Mouse (Mus musculus) adrenal gland, adult 2 months (tissue): ENCODE results near the gene 4930469K13Rik. TPM values are rescaled to one million over a fixed set of nuclear protein-coding genes. Genes with fewer than 3 reads are reported as not detected.

ENCODE experiments used
- DNase-seq: peaks from one replicate; pipeline ENCODE4 v3.0.0; 2021
- polyA plus RNA-seq: library from polyadenylated mRNA; depleted of rRNA; stranded (reverse); fragments of >200 nt; gene quantifications from 2 replicates; pipeline ENCODE4 v1.2.3, GENCODE M21; 2012
- total RNA-seq, 2 experiments: library from RNA; stranded (reverse); gene quantifications; 2 replicates each; pipeline ENCODE4 v1.2.3; 2021

The 4930469K13Rik gene
- total and polyA plus RNA-seq, 3 experiments, result not detected

DNA sequence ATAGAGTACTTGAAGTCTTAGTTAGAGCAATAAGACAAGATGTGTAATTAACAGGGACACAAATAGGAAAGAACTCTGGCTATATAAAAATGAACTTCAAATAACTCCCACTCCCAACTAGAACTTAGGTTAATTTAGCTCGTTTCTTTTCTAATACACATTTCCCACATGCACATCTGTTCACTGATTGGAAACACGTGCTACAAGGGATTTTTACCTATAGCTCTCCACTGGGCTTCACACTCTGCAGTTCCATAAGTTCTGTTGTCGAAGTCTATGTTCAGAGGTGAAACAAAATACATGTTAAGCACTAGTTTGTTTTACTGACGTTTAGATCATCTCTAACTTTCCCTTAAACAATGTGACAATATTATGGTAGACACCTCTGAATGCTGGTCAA is 118.2 kb downstream of the 4930469K13Rik start:
- DNase-seq, result no peak

DNA sequence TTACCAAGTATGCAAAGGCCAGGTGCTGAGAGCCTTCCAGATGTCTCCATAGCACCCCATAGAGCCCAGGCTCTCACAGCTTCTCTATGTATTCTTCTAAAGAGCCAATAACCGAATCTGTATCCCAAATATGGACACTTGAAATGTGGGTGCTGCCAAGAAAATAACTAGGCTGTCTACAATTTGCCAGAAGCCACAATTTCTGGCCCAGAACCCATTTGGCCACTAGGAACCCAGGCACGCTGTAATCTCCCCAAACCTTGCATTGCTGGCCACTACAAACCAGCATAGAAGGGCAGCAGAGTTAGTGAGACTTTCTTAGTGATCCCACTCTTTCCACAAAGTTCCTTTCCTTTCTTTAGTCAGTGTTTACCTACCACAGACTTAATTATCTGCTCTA is 123.2 kb downstream of the 4930469K13Rik start:
- DNase-seq, result no peak

DNA sequence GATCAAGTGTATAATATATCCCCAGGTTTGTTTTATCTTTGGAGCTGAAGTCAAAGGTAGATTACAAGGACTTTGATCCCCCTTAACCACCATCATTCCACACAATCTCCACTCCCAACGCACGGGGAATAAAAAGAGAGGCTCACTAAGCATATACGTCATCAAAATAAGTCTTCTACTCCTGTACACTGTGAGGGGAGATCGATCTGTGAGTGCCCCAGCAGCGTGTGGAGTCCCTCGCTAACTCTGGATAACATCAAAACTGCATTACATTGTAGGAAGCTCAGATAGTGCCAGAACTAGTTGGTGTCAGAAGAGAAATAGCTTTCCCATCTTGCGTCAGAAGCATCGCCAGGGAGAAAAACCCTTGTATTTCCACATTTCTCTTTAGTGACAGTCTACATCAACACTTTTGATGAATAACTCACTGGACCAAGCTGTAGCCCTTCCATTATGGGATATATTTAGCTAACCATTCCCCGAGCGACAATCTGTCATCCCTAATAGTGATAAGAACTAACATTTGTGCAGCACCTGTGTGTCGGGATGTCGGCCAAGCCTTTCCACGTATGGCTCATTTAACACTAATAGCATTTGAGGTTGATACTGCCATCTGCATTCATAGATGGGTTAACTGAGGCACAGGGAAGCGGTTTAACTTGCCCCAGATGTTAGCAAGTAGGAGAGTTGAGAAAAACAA is 123.9 kb downstream of the 4930469K13Rik start:
- DNase-seq, result no peak

DNA sequence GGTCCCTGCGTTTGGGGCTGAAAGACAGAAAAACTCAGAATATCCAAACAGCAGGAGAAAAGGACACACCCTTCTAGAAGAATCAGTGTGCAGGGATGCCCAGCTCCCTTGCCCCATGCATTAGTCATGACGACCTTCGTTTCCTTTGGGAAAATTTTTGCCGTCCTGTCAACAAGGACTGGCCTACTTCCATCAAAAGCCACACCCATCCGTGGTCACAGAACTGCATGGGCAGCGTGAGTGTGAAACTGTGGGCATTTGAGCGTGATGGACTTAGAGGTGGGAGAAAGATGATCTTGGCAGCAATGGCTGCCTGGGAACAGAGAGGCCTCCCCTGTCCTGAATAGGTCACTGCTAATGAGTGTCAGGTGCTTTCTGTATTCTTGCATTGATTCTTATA is 126.2 kb downstream of the 4930469K13Rik start:
- DNase-seq, result peak; percentile 18

DNA sequence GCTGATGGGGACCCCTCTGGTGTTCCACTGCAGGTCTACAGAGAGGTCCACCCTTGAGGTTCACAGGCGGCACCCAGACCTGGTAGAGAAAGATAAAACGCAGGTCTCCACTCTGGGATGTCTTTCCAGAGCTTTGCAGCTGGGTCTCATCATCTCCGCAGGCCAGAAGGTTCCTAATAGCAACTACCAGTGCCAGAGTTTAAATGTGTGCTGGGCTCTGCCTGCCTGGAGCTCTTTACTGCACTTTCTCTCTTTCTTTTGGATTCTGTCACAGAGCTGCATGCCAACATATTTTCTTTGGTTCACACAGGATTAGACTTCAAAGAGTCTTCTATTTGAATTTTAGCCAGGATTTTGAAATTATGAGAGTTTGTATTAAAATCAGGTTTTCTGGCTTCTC is 129.2 kb downstream of the 4930469K13Rik start:
- DNase-seq, result no peak

DNA sequence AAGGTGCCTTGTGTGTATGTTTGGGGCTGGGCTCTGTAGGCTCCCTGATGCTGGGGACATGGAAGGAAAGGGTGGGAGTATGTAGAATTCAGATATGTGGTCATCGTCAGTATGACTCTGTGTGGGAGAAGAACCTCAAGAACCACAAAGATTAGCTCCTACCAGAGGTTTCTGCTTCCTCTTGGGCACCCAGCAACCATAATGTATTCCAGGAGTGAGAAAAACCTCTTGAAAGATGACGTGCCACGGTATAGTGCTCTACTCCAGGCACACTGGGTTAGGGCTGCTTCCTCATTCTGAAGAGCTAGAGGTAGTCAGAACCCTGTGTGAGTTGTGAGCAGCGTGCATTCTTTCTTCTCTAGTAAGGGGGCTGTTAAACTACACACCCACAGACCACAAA is 130.6 kb downstream of the 4930469K13Rik start:
- no peak for DNase-seq

DNA sequence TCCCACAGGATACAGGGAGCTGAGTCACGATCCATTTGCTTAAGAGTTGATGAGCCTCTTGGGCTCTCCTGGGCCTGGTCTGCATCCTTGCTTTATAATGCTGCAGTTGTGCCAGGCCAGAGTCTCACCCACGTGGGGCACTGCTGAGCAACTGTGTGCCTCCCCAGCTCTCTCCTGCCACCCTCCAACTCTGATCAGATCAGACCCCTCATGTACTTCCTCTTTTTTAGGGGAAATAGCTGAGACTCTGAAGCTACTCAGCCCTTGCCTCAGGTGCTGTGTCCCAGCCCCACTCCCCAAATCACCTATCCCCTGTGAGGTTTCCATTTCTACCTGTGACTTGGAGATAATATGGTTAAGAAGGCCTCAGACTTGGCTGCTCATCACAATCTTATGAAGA is 133.0 kb downstream of the 4930469K13Rik start:
- DNase-seq, result no peak

DNA sequence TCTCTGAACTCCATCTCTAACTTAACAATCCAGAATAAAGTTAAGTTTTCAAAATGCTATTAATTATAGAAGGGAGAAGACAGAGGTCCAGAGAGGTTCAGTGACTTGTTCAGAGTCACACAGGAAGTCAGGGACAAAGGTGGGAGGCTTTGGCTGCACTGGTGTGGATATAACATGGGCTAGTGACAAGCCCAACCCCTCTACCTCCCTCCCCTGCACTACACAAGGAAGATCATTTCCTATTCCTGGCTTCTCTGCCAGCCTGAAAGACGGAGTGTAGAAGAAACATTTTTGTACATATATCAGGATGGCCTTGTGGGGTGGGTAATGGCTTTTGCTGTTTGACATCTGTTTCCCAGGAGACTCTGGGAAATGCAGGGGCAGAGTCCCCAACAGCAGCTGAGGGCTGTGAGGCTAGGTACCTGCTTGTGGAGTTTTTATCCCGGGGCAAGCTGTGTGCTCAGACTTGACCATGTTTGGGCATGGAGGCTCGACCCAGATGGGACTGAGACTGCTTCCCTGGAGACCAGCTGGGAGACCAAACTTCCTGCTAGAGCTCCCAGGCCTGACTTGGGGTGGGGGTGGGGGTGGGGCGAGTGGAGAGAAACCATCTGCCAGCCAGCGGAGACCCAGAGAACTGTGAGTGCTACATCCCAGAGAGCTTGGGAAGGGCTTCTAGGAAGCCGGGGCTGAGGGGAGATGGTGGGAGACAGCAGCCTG is 135.5 kb downstream of the 4930469K13Rik start, which contains the start of gene Kcnmb1:
TSS of gene Kcnmb1 (plus strand) at position 326 of the 720 bp plus-strand sequence.
- no peak for DNase-seq

DNA sequence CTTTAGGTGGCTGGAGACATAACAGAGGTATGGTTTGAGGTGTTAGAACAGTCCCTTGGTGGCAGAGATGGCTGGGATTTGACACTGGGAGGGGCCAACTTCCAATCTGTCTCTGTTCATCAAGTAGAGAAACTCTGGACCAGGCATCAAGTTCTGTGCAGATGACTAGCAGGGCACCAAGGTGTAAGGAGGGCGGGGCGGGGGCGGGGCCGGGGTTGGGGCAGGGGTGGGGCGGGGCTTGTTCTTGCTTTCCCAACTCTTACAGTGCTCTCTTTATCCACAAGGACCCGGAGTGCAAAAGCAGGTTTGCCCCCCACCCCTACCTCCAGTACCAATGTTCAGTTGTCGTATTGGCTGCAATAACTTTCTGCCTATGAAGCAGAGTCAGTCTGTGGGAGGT is 136.2 kb downstream of the 4930469K13Rik start:
- no peak for DNase-seq

DNA sequence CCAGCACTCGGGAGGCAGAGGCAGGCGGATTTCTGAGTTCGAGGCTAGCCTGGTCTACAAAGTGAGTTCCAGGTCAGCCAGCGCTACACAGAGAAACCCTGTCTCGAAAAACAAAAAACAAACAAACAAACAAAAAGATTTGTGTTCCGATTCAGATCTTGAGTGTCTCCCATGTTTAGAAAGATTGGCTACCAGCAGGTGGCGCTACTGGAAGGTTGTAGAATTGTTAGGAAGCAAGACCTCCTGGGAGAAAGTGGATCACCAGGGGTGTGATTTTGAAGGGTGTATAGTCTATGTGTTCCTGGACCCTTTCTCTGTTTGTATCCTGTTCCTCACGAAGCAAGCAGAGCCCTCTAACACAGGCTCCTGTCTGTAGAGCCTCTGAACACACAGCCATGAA is 139.6 kb downstream of the 4930469K13Rik start:
- DNase-seq, result no peak

DNA sequence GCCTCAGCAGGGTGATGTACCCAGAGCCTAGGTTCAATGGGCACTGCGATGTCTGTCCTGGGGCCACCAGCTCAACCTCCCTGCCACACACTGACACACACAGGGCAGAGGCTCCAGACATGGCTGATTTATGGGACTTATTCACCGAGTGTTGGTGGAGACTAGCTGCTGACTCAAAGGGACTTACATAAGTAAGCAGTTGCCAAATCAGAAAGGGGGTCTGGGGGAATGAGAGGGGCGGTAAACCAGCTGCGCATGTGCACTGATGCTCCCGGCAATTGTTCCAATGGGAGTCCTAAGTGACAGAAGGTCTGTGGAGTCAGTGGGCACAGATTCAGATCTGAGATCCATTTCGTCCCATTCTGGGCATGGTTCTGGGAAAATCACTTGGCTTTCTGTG is 140.8 kb downstream of the 4930469K13Rik start:
- peak; percentile 23 for DNase-seq

DNA sequence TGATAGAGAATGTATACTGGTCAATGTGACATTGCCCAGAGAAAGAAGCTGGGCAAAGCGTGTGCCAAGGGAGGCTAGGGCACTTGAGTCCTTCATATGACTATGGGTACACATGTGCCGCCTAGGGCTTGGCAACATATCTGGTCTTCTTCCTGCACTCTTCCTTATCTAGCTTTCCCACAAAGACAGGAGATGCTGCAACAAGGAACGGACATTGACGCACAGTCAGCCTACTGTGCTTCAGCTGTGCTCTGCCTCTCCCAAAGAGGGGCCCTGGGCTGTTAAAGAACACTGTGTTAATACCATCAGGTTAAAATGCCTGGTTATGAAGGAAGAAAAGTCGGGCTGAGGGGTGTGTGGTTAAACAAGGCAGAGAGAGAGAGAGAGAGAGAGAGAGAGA is 141.7 kb downstream of the 4930469K13Rik start:
- no peak for DNase-seq

DNA sequence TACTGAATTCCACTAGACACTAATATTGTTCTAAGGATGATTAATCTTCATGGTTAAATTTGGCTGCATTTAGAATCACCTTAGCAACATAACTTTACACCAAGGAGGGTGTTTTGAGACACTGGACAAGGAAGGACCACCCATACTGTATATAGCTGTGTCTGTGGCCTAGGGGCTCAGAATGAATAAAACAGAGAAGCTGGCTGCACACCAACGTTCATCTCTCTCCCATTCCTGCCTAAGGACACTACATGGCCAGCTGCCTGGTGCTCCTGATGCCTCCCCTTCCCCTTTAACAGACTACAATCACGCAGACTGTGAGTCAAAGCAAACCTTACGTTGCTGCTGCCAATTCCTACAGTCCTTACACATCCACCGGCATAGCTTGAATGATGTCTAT is 142.4 kb downstream of the 4930469K13Rik start:
- DNase-seq, result no peak

DNA sequence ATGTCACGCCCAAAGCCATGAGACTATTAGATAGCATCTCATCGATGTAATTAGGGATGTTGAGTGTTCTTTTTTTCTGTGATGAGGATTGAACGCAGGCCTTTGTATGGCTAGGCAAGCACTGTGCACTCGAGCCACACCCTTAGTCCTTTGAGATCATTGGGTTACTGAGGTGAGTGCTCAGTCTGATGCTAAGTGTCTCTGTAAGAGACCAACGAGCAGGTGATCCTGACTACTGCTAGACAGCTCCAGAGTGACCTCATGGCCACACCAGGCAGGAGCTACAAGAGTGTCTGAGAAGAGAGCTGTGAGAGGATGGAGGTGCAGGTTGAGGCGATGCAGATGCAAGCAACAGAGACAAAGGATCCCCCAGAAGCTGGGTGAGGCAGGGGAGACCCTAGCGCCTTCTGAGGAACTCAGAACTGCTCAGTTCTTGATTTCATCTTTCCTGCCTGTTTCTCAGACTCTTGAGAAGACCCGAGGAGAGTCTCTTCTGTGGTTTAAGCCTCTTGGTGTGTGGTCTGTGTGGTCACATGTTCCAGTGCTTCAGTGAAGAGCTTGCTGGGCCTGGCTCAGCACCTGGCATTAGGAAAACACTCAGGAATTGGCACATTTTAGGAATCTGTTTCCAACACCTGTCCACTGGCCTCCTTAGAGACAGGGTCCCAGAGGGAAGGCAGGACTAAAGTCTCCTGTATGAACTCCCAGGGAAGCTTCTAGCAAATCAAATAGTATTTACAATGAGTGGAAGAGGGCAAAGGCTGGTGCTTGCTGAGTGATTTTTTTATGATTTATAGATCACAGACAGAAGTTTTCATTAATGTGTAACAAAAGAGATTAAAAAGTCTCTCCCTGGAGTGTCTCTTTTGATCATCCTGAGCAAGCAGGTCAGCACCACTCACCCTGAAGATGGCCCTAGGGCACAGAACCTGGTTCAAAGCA is 146.4 kb downstream of the 4930469K13Rik start:
- no peak for DNase-seq

DNA sequence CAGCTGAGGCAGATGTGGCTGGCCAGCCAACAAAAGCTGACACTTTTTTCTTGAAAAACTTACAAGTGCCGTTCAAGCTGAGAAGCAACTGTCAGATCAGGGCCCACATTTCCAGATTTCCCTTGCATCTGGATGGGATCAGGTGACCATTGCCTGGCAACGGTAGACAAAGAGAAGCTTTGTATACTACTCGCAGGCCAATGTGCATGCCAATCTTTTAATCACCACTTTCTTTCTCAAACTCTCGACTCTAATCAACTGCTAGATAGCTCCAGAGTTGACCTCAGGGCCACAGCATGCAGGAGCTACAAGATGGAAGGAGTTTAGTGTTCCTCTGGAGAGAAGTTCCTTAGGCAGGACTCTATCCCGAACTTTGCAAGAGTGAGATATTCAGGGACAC is 147.2 kb downstream of the 4930469K13Rik start:
- no peak for DNase-seq

DNA sequence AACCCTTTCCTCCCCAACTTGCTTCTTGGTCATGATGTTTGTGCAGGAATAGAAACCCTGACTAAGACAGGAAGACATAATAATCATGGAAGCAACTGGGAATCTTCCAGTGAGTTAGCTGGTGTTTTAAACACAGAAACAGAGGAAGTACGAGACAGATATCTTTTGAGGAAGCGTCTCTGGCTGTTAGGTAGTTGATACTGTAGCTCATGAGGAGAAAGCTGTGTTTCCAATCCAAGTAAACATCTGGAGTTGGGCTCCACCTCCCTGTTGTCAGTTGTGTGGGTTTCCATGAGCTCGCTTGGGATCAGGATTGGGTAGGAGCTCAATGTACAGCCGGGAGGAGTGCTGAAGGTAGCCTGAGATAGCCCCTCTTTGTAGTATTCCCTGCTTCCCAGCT is 151.9 kb downstream of the 4930469K13Rik start:
- DNase-seq, result no peak

DNA sequence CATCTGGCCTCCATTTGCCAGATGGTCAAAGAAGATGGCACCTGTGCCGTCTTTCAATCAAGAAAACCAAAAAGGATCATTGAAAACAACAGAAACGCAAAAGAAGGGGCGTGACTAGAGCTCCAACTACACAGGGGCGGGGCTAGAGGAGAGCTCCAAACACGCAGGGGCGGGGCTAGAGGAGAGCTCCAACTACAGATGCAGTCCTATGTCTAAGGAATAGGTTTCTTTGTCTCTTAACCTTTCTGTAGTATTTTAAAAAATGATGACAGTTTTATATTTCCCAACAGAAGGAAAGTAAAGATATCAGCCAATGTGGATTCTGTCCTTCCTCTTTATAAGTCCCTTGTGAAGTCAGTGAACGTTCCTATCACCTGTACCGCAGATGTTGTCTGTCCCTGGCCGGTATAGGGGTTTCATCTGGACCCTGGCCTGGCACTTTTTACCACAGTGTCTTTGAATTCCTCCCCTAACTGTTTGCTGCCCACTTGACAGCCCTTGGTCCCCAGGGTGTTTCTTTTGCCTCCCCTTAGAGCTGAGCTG is 153.5 kb downstream of the 4930469K13Rik start:
- DNase-seq, result no peak

DNA sequence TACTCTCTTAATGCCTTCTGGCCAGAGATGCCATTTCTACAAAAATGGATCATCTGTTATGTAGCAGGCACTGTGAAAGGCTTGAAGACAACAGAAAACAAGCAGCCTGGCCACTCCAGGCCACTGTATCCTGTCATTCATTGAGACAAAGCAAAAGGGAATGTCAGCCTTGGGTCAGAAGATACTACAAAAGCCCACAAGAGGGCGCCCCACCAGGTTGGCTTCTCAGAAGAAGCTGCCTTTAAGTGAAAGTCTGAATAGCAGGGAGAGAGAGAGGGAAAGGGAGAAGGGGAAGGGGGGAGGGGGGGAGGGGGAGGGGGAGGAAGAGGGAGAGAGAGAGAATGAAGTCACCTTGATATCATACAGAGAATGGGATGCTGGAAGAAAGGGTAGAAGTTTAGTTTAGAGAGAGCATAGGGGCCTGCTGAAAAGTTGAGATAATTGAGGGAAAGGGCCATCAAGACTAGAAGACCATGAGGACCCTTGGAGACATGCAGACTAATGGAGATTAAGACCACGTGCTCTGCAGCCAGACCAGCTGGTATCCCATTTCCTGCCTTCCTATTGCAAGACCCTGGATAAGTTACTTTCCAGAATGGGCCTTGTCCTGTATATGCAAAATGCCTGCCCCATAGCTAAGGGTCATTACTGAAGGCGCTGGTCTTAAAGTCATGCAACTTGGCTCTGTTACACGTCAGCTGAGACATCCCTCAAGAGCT is 154.1 kb downstream of the 4930469K13Rik start:
- no peak for DNase-seq

DNA sequence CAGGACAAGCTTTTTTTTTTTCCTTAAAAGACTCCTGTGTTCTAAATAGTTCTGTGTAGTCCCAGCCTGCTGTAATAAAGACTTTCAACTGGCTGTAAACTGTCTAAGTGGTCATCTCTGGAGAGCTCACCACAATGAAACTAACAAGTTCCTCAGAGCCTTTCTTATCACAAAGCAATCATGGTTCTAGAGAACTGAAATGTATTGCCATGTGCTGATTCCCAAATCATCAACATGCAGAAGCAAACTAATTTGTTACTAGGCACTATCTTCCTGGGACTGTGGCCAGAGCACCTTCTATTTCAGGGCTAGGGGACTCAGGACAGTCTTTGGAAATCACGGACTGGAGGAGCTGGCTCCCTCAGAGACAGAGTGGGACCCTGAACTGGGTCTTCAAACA is 154.8 kb downstream of the 4930469K13Rik start:
- DNase-seq, result no peak

DNA sequence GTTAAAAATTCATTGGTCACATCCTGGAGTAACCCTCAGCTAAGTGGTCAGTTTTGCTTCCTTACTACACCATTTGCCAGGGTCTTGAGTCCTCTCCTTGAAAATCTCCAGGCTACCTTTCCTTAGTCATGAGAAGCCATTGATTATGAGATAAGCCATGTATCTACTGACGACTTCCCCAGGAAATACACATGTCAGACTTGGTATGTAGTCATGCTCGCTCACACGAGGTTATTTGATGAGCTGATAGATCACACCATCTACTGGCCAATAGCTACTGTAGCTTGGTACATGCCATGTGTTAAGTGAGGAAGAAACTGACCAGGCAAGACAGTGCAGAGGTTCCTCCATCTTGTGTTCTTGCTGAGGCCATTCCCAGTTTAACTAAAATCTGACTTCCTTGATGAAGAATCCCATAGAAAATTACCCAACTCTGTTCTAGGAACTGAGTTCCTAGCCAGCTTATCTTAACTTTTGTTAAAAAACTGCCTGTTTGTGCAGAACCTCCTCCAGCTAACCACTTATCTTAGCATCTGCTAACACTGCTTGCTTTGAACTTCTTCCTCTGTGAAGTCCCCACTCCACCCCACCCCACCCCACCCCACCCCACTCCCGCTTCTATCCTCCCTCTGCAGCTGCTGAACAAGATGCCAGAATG is 158.8 kb downstream of the 4930469K13Rik start:
- DNase-seq, result no peak
